Comparison of ENCODE assay signal across 23 mouse cellular contexts in the genomic region with DNA sequence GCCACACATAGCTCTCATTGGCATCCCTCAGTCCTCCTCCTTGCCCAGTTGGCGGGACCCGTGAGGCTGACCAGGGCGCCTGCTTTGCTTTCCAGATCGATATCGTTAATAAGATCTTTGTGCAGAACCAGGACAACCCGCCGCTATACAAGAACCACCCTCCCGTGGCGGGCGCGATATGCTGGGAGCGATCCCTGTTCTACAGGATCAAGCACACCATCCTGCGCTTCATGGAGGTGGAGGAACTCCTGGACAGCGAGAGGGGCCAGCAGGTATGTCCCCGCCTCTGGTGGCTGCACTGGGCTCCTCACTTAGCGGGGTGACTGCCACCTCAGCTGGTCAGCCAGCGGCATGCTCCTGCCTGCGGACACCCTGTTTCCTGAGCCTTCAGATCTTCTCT. TPM values are rescaled to one million over a fixed set of nuclear protein-coding genes. Genes with fewer than 3 reads are reported as not detected.
DNase-seq lines count a peak whose midpoint lies in the region; TF ChIP-seq lines count a peak whose summit lies in the region.
"Had no signal": no experiment of that assay in that cellular context is flagged by ENCODE, and none has a peak within 500 bp of the region (broad histone marks: within the 10 kb centered on the region; RNA-seq: fewer than 3 reads in every experiment).

No protein-coding gene starts in this region.

- no peak for TF ChIP-seq POLR2A in ES-Bruce4 (IDR thresholded peaks at IDR 0.05; ENCODE audit: insufficient read depth, low read length)

- no peak overlapping the region for H3K27ac ChIP-seq in heart, embryonic 10.5 days
- no peak overlapping the region for H3K27ac ChIP-seq in ES-Bruce4 (ENCODE audit: insufficient read depth, low read length)
- H3K27ac ChIP-seq: embryonic facial prominence, embryonic 10.5 days; embryonic facial prominence, embryonic 12.5 days; forebrain, embryonic 13.5 days; forebrain, embryonic 15.5 days had no signal

- peak; percentile 70 for DNase-seq in heart, embryonic 10.5 days (ENCODE audit: low spot score)
- no peak for DNase-seq in heart, adult 9 months (ENCODE audit: low spot score in 2 of 2)
- DNase-seq in left cerebral cortex, adult 8-10 months (ENCODE audit: low spot score in 2 of 2): no peak
- no peak for DNase-seq in embryo, embryonic 9.5 days (ENCODE audit: extremely low spot score)
- DNase-seq: adrenal gland, adult 8-10 months; adrenal gland, postnatal 14 days; cerebellum, adult 11 months; cerebellum, adult 18-20 months; cerebellum, adult 8-10 months; cerebellum, adult 9-11 months; cerebellum, postnatal 14 days; cerebellum, postnatal 36 days; embryo, embryonic 11 days; forebrain, postnatal 0 days had no signal

- no peaks in the 10 kb centered on the region for H3K9me3 ChIP-seq in heart, embryonic 10.5 days
- H3K9me3 ChIP-seq in ES-Bruce4 (replicated peaks; ENCODE audit: control insufficient read depth, insufficient read depth, low read length, poor library complexity, severe bottlenecking): no peaks in the 10 kb centered on the region
- H3K9me3 ChIP-seq: embryonic facial prominence, embryonic 10.5 days; embryonic facial prominence, embryonic 12.5 days; forebrain, embryonic 13.5 days; forebrain, embryonic 15.5 days; G1E had no signal

- no peaks in the 10 kb centered on the region for H3K36me3 ChIP-seq in heart, embryonic 10.5 days
- no peaks in the 10 kb centered on the region for H3K36me3 ChIP-seq in ES-Bruce4 (ENCODE audit: control insufficient read depth, insufficient read depth, low read length, poor library complexity, severe bottlenecking)
- H3K36me3 ChIP-seq: embryonic facial prominence, embryonic 10.5 days; embryonic facial prominence, embryonic 12.5 days; forebrain, embryonic 15.5 days; G1E had no signal

- 79% methylated on average over 18 of the region's 18 CpGs for WGBS in heart, embryonic 10.5 days

- no peak for TF ChIP-seq CTCF in ES-Bruce4 (IDR thresholded peaks at IDR 0.05; ENCODE audit: low read depth, low read length)

- no peak overlapping the region for H3K9ac ChIP-seq in ES-Bruce4 (ENCODE audit: low read depth, poor library complexity, severe bottlenecking)
- H3K9ac ChIP-seq: embryonic facial prominence, embryonic 12.5 days; forebrain, embryonic 13.5 days; forebrain, embryonic 15.5 days; forebrain, postnatal 0 days had no signal

- H3K4me1 ChIP-seq in heart, embryonic 10.5 days: no peaks in the 10 kb centered on the region
- H3K4me1 ChIP-seq in ES-Bruce4 (ENCODE audit: control insufficient read depth, insufficient read depth, low read length): no peaks in the 10 kb centered on the region
- H3K4me1 ChIP-seq: embryonic facial prominence, embryonic 10.5 days; embryonic facial prominence, embryonic 12.5 days; forebrain, embryonic 13.5 days; forebrain, embryonic 15.5 days had no signal

- H3K27me3 ChIP-seq in heart, embryonic 10.5 days (ENCODE audit: insufficient read depth, poor library complexity, severe bottlenecking): no peaks in the 10 kb centered on the region
- H3K27me3 ChIP-seq in ES-Bruce4 (ENCODE audit: control insufficient read depth, insufficient read depth, low read length, poor library complexity, severe bottlenecking): no peaks in the 10 kb centered on the region
- H3K27me3 ChIP-seq: embryonic facial prominence, embryonic 12.5 days; forebrain, embryonic 13.5 days; forebrain, embryonic 15.5 days; Patski had no signal

- H3K4me3 ChIP-seq in heart, embryonic 10.5 days: no peak overlapping the region
- peak overlapping the region; percentile 18 for H3K4me3 ChIP-seq in ES-Bruce4 (ENCODE audit: low read depth, low read length)
- H3K4me3 ChIP-seq: embryonic facial prominence, embryonic 10.5 days; embryonic facial prominence, embryonic 12.5 days; forebrain, embryonic 13.5 days; forebrain, embryonic 15.5 days had no signal

- TF ChIP-seq EP300 in ES-Bruce4 (IDR thresholded peaks at IDR 0.05; ENCODE audit: insufficient read depth, low read depth, low read length): no peak

RNA-seq across cellular contexts. Expression of a gene that starts 23.4 kb away (rescaled TPM):
- 0.04 and 0.09 TPM in 2 replicates for polyA plus RNA-seq in heart, embryonic 10.5 days (2016; fragmentation: Nextera tagmentation; extraction: Ambion mirVana)
- polyA plus RNA-seq in ES-Bruce4 (2011; ENCODE audit: insufficient read depth, insufficient read length, low read depth, missing spikeins): 0.73 and 2.3 TPM in 2 replicates
- total RNA-seq in left cerebral cortex, adult 8-10 months (2022): under 1 TPM; 0.59 to 0.72 (median 0.67) TPM
- total RNA-seq: common myeloid progenitor, adult 5-6 weeks had no signal
- polyA plus RNA-seq: activated CD4-positive, CD25-positive, alpha-beta regulatory T cell, adult 4 months; G1E had no signal
